Mouse (Mus musculus): ENCODE results near the gene Cnot10.

DNA sequence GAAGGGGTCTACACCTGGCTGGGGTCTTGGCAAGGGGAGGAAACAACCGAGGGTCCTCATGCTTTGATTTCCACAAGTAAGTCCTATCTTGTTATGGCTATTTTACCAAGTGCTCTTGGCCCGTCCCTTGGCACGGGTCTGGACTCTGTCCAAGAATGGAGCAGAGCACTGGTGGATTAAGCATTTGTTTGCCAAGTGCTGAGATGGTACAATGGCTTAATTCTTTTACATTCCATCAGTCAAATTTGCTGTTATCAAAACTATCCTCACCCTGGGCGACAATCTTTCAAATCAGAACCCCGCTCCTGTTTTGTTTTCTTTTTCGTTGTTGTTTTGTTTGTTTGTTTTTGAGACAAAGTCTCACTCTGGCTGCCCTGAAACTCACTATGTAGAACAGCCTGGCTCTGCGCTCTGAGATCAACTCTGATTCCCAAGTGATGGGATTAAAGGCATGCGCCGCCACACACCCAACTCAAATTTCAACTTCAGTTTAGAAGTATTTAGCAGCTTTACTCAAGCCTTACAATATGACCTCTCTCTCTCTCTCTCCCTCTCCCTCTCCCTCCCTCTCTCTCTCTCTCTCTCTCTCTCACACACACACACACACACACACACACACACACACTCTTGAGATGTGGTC, 95.1 kb downstream of the Cnot10 start:
- TF ChIP-seq CTCF (conservative IDR thresholded peaks at IDR 0.05; ENCODE audit: insufficient read depth, insufficient read length, low read depth, low read length) = no peak
- TF ChIP-seq POLR2A (IDR thresholded peaks at IDR 0.05; ENCODE audit: low read depth, low read length) = no peak

All from kidney, adult 2 months (tissue).